Mouse (Mus musculus) thymus, postnatal 4 days (tissue): ENCODE measurements around the gene Tescl.

Experiments
- DNase-seq: peaks from one replicate; pipeline ENCODE4 v3.0.0; 2021

Tescl gene

DNA sequence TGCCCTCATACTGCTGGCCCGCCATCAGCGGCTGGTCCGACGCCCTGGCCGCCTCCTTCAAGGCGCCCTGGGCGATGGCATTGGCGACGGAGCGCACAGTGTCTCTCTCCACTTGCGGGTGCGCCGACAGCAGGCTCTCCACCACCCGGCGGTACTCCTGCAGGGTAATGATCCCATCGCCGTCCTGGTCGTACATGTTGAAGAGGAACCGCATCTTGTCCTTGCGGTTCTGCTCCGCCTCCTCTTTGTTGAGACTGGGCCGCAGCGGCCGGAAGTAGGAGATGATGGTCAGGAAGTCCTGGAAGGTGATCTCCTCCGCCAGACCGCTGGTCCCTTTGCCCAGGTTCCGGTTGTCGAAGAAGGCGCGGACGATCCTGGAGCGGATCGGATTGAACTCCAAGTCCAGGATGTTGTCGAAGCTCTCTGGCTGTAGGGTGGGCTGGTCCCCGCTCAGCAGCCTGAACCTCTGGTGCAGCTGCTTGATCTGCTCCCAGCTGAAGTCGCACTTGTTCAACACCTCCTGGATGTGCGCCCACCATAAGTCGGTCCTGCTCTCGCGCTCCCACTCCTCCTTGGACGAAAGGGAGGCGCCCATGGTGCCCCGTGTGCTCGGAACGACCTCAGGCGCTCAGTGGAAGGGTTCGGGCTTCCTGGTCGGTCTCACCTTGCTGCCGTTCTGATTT lies at the start of gene Tescl:
Tescl (minus strand) TSS at position 633 of the 683 bp plus-strand sequence.
- no peak for DNase-seq

GRCm38 (mm10) chr7:24382730-24383372 lies 49.1 kb upstream of the Tescl start:
- DNase-seq: no peak

- no peak for DNase-seq
These were observed 46.6 kb upstream of the Tescl start for GRCm38 (mm10) chr7:24380370-24380769.

GRCm38 (mm10) chr7:24379934-24380333 lies 46.2 kb upstream of the Tescl start:
- peak; percentile 84 for DNase-seq

- DNase-seq: peak; percentile 62
These were observed 44.4 kb upstream of the Tescl start for GRCm38 (mm10) chr7:24378049-24378701.

DNA sequence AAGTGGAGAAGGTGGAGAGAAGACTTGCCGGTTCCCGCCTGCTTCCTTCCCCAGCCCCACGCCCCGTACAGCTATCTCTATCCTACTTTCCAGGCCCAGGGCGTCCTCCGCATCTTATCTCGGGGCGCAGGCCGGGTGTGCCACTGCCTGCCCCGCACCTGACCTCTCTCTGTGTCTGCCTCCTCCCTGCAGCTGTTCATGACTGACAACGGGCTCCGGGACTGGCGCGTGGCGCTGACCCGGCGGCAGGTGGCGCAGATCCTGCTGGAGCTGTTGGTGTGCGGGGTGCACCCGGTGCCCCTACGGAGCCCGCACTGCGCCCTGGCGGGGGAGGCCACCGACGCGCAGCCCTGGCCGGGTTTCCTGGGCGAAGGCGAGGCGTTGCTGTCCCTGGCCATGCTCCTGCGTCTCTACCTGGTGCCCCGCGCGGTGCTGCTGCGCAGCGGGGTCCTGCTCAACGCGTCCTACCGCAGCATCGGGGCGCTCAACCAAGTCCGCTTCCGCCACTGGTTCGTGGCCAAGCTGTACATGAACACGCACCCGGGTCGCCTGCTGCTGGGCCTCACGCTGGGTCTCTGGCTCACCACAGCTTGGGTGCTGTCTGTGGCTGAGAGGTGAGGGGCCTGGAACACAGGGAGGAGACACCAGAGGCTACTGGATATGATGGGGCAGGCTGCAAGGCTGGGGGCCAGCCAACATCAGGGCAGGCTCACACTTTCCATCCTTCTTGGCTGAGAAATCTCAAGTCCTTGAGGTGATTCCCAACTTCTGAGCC lies 43.5 kb upstream of the Tescl start:
- peak; percentile 90 for DNase-seq

DNA sequence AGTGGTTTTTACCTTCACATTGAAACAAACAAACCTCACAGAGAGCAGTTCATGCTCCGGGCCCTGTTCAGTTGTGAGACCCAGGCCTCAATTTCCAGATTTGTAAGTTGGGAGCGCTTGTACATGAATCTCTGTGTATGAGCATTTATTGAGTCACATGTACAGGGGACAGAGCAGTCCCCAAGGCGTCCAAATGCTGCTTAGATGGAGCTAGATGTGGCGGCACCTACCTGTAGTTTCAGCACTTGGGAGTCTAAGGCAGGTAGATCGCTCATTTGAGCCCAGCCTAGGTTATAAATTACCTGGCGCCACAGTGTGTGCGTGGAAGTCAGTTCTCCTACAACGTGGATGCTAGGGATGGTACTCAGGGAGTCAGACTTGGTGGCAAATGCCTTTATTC lies 42.7 kb upstream of the Tescl start:
- DNase-seq: no peak

DNA sequence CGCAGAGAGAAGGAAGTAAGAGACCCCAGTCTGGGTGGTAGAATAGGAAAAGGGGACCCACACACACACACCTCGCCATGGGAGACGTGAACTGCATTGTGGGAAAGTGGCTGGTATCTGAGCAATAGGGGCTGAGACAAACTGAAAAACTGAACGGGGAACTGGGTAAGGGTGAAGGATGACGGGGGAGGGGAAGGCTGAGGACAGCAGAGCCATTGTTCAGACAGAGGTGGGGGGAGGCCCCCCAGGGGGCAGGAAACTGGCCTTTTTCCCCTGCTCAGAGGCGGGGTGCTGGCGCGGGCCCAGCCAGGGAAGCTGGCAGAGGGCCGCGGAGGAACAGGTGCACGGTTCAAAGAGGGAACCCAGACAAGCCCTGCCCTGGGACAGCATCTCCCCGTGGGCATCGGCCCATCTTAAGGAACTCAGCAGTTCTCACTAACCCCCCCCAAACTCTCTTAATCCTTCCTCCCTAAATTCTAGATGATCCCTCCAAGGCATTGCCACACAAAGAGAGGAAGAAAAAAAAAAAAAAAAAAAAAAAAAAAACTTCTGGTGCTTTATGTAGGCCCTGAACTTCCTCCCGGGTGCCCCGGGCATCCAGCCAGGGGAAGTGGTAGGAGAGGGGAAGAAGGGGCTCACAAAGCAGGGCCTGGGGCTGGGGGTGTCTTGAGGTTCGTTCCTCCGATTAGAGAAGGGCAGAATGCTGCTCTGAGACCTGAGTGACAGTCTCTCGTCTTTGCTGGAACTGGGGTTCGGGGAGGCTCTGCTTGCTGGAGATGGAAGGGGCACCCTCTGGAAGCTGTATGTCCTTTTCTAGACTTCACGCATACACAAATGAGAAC lies 40.0 kb upstream of the Tescl start:
- DNase-seq: peak; percentile 87

DNA sequence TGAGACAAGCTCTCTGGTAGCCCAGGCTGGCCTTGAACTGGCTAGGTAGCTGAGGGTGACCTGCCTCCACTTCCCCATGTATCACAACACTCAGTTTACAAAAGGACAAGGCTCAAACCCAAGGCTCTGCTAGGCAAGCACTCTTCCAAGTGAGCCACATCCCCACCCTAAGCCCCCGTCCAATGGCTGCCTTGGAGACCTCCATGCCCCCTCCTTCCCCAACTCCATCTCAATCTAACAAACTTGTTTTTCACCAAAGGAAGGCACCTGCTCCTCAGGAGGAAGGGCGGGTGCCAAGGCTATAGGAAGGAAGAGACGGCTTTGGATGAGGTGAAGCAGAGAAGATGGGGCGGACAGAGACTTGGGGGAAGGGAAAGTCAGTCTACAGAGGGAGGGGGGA lies 39.0 kb upstream of the Tescl start:
- DNase-seq: peak; percentile 61

DNA sequence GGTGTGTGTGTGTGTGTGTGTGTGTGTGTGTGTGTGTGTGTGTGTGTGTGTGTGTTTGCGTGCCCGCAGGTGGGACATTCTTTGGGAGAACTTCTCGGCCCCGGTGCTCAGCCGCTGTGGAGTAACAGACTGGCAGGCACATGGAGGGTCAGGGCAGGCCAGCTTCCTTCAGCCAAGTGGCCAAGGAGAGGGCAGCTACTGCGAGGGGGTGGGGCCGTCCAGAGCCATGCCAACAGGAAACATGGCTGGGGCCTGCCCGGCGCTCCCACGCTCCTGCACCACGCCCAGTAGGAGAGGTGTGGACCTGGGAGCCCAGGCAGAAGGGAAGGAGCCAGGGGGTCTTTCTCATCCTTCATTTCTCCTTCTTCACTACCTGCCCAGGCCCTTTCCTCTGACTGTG lies 38.6 kb upstream of the Tescl start:
- peak; percentile 61 for DNase-seq

- DNase-seq: peak; percentile 39
These were observed 38.0 kb upstream of the Tescl start for GRCm38 (mm10) chr7:24371809-24372145.

DNA sequence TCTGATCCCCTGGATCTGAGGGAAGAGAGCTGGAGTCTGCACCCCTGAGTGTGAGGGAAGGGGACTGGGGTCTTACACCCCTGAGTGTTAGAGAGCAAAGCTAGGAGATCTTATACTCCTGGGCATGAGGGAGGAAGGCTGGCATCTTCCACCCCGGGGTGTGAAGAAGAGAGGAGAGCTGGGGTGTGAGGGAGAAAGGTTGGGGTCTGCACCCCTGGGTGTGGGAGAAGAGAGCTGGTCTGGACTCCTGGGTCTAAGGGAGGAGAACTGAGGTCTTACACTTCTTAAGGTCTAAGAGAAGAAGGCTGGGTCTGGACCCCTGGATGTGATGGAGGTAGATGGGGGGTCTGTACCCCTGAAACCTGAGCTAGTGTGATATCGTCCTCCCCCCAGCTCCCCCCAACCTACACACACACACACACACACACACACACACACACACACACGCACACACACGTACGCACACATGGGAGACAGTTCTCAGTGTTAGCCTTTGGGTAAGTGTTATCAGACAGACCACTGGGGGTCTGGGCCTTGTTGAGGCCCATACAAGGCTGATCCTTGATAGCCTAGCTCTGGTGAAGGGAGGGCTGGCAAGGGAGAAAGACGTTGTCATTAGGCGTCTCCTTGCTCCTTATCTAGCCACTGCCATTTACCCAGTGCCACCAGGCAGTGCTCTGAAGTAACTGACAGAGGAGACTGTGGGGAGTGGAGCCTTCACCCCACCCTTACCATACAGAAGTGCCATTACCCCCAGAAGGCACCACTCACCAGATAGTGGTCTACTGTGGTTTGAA lies 37.5 kb upstream of the Tescl start:
- peak; percentile 54 for DNase-seq

- DNase-seq: peak; percentile 78
These were observed 36.2 kb upstream of the Tescl start, which contains the start of gene Kcnn4 for GRCm38 (mm10) chr7:24369731-24370541. Kcnn4 (plus strand) TSS chr7:24370263.

DNA sequence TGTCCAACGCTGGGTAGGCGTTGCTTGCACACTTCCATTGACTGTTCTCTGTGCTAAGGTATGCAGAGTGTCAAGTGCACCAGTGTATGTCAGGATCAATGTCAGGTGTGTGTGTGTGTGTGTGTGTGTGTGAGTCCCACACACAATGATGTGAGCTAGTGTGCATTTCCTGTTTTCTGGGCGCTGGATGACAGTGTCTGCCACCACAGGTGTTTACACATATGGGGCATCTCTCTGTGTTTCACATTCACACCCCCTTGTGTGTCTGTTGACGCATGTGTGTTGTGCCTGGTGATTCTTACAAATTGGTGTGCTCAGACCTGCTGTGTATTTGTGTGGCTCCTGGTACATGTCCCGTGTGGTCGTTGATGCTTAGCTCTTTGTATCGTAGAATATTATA lies 35.2 kb upstream of the Tescl start:
- peak; percentile 42 for DNase-seq

GRCm38 (mm10) chr7:24368226-24368625 lies 34.5 kb upstream of the Tescl start:
- no peak for DNase-seq

DNA sequence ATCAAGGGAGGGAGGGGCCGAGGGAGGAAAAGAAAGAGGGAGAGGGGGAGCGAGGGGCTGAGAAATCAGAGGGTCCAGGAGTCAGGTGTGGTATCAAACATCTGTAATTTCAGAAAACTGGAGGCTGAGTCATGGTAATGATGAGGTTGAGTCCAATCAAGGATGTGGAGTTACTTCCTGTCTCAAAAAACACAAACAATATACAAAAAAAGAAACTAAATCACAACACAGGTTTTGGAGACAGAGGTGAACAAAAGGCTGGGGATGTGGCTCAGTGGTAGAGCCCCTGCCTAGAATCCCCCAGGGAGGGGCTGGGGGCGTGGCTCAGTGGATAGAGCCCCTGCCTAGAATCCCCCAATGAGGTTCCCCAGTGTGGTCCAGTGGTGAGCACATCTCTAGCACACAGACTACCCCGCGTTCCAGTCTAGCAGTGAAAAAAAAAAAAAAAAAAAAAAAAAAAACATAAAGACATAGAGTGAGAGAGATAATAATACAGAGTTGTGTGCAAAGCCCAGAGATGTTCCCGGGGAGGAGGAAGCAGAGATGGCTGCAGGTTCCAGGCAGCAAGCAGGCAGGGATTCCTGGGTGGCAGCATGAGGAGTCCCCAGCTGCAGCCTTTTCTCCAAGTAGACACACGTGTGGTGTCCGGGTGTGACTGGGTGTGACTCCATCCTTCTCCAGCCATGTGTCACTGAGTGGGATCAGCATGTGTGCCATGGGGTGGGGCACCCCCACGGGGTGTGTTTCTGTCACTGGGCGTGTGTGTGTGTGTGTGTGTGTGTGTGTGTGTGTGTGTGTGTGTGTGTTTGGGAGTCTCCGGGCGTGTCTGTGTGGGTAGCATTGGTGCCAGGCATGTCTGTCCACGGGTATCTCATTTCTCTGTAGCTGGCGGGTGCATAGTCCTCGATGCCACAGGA lies 33.2 kb upstream of the Tescl start:
- DNase-seq: no peak

DNA sequence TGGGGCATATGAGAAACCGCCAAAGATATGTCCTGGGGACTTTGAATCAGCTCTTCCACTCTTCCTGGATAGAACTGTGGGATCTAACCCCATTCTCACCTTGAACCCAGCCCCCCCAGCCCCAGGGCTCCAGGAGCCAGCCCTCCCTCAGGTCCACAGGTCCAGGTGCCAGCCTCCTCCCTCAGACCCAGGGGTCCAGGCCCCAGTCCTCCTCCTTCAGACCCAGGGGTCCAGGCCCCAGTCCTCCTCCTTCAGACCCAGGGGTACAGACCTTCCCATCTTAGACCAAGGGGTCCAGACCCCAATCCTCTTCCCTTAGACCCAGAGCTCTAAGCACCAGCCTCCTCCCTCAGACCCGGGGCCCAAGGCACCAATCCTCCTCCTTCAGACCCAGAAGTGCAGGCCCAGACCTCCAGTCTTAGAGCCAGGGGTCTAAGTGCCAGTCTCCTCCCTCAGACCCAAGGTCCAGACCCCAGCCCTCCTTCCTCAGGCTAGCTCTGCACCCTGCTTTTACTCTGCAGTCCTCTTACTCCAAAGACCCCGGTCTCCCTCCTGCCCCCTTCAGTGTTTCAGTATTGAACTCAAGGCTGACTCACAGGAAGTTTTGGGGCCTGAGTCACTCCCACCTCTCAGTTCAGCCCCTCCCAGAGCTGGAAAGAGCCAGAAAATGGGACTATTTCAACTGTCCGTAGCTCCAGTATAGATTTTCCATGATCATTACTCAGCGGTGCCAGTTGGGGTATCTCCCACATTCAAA lies 31.7 kb upstream of the Tescl start:
- DNase-seq: no peak

- peak; percentile 95 for DNase-seq
These were observed 31.1 kb upstream of the Tescl start for GRCm38 (mm10) chr7:24364827-24365226.

- peak; percentile 86 for DNase-seq
These were observed 29.5 kb upstream of the Tescl start for GRCm38 (mm10) chr7:24363228-24363627.
